Mouse (Mus musculus) heart, adult 2 months (tissue): ENCODE results near the gene Actb.

Experiments
- CTCF ChIP-seq: fragments of 200-600 bp; IDR thresholded peaks from 2 replicates; pipeline ENCODE4 v1.8.1; 2022; ENCODE audit warnings: antibody characterized with exemption, mild to moderate bottlenecking, moderate library complexity
- EP300 ChIP-seq: fragments of 200-500 bp; IDR thresholded peaks from 2 replicates; pipeline ENCODE4 v1.6.1; 2011; ENCODE audit warnings: low read depth, low read length, control low read depth; ENCODE audit not compliant: insufficient read depth
- POLR2A ChIP-seq: fragments of 200-500 bp; IDR thresholded peaks from 2 replicates; pipeline ENCODE4 v1.6.1; 2011; ENCODE audit warnings: mild to moderate bottlenecking, low read depth, low read length, control low read depth; ENCODE audit not compliant: insufficient read depth

DNA sequence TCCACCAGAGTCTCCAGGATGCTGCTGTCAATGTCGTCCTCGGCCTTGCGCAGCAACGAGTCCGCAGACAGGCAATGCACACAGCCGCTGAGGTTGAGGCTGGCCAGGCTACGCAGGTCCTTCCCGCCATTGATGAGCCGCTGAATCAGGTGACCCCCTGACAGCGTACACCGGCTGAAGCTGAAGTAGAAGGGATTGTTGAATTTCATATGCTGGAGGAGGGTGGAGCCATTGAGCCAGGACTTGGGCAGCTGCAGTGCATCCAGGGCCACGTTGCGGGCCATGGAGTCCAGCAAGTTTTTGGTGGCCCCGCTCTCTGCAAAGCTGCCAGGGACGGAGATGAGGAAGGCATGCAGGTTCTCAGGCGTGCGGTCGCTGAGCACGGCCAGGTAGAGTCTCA lies 20.4 kb downstream of the Actb start:
- no peak for TF ChIP-seq CTCF
- no peak for TF ChIP-seq POLR2A
- no peak for TF ChIP-seq EP300
